ENCODE assay signal across 15 mouse cellular contexts in genomic region chrX:52153451-52153850, GRCm38 (mm10). TPM values are rescaled to one million over a fixed set of nuclear protein-coding genes. Genes with fewer than 3 reads are reported as not detected.
DNase-seq lines count a peak whose midpoint lies in the region; ATAC-seq and TF ChIP-seq lines count a peak whose summit lies in the region.
"Had no signal": no experiment of that assay in that cellular context is flagged by ENCODE, and none has a peak within 500 bp of the region (broad histone marks: within the 10 kb centered on the region; RNA-seq: fewer than 3 reads in every experiment).

No protein-coding gene starts in this region.

- H3K79me2 ChIP-seq in liver, adult 2 months (ENCODE audit: control insufficient read depth, insufficient read depth, low read length): peaks cover 16% of the 10 kb centered on the region; the same call in 1 of the 2 replicates

- no peaks in the 10 kb centered on the region for H3K9me3 ChIP-seq in kidney, embryonic 14.5 days (ENCODE audit: control insufficient read depth, low read length)
- H3K9me3 ChIP-seq in liver, embryonic 12.5 days (replicated peaks): no peaks in the 10 kb centered on the region
- no peaks in the 10 kb centered on the region for H3K9me3 ChIP-seq in forebrain, embryonic 16.5 days (ENCODE audit: control insufficient read depth, low read length)
- H3K9me3 ChIP-seq: hindbrain, embryonic 12.5 days; limb, embryonic 12.5 days; neural tube, embryonic 13.5 days had no signal

- TF ChIP-seq CTCF in liver, adult 2 months (IDR thresholded peaks at IDR 0.05; ENCODE audit: low read depth, low read length): no peak

- H3K27ac ChIP-seq in kidney, embryonic 14.5 days (ENCODE audit: low read depth, low read length): 0 out of 2 replicates have a peak overlapping the region, but pooled peaks have one; percentile 24
- H3K27ac ChIP-seq in liver, adult 2 months (replicated peaks; ENCODE audit: insufficient read depth, low read depth, low read length): peak overlapping the region; percentile 85
- no peak overlapping the region for H3K27ac ChIP-seq in liver, embryonic 12.5 days
- no peak overlapping the region for H3K27ac ChIP-seq in forebrain, embryonic 16.5 days (ENCODE audit: low read length)
- H3K27ac ChIP-seq: gastrocnemius, adult 2 months; hindbrain, embryonic 12.5 days; limb, embryonic 12.5 days; neural tube, embryonic 13.5 days had no signal

- 73% methylated on average over 4 of the region's 4 CpGs for WGBS in kidney, embryonic 14.5 days
- 55% methylated on average over 4 of the region's 4 CpGs for WGBS in liver, adult 2 months
- 55% methylated on average over 4 of the region's 4 CpGs for WGBS in liver, embryonic 12.5 days (ENCODE audit: insufficient replicate concordance)
- WGBS in forebrain, embryonic 16.5 days: 54% methylated on average over 4 of the region's 4 CpGs

- no peak overlapping the region for H3K9ac ChIP-seq in kidney, embryonic 14.5 days (ENCODE audit: low read depth, low read length)
- H3K9ac ChIP-seq in liver, adult 2 months (ENCODE audit: low read depth, low read length): no peak overlapping the region
- no peak overlapping the region for H3K9ac ChIP-seq in liver, embryonic 12.5 days
- no peak overlapping the region for H3K9ac ChIP-seq in forebrain, embryonic 16.5 days (replicated peaks; ENCODE audit: low read depth, low read length)
- H3K9ac ChIP-seq: hindbrain, embryonic 12.5 days; limb, embryonic 12.5 days; neural tube, embryonic 13.5 days had no signal

- H3K27me3 ChIP-seq in kidney, embryonic 14.5 days (ENCODE audit: control insufficient read depth, insufficient read depth, low read length): no peaks in the 10 kb centered on the region; the same call in 1 of the 2 replicates
- no peaks in the 10 kb centered on the region for H3K27me3 ChIP-seq in liver, adult 2 months (ENCODE audit: control insufficient read depth, insufficient read depth, low read length)
- H3K27me3 ChIP-seq in liver, embryonic 12.5 days (replicated peaks): no peaks in the 10 kb centered on the region
- H3K27me3 ChIP-seq in forebrain, embryonic 16.5 days (replicated peaks; ENCODE audit: control insufficient read depth, insufficient read depth, low read length): no peaks in the 10 kb centered on the region
- H3K27me3 ChIP-seq: hindbrain, embryonic 12.5 days; limb, embryonic 12.5 days; neural tube, embryonic 13.5 days had no signal

- H3K4me1 ChIP-seq in kidney, embryonic 14.5 days (ENCODE audit: control insufficient read depth, insufficient read depth, low read length): no peaks in the 10 kb centered on the region
- peaks cover 26% of the 10 kb centered on the region for H3K4me1 ChIP-seq in liver, adult 2 months (ENCODE audit: control insufficient read depth, insufficient read depth, low read length)
- H3K4me1 ChIP-seq in liver, embryonic 12.5 days: peaks cover 52% of the 10 kb centered on the region
- peaks cover 7% of the 10 kb centered on the region for H3K4me1 ChIP-seq in forebrain, embryonic 16.5 days (replicated peaks; ENCODE audit: control insufficient read depth, insufficient read depth, low read length)
- H3K4me1 ChIP-seq: hindbrain, embryonic 12.5 days; limb, embryonic 12.5 days; neural tube, embryonic 13.5 days had no signal

- no peak overlapping the region for H3K4me3 ChIP-seq in kidney, embryonic 14.5 days (ENCODE audit: low read length)
- no peak overlapping the region for H3K4me3 ChIP-seq in liver, adult 2 months (ENCODE audit: insufficient read depth, low read depth, low read length)
- H3K4me3 ChIP-seq in liver, embryonic 12.5 days: no peak overlapping the region
- no peak overlapping the region for H3K4me3 ChIP-seq in forebrain, embryonic 16.5 days (replicated peaks; ENCODE audit: low read length)
- H3K4me3 ChIP-seq: gastrocnemius, adult 2 months; hindbrain, embryonic 12.5 days; limb, embryonic 12.5 days; neural tube, embryonic 13.5 days had no signal

- DNase-seq in kidney, postnatal 14 days: no peak
- no peak for DNase-seq in liver, adult 2 months (ENCODE audit: extremely low read depth, low read depth, low spot score)
- DNase-seq in left cerebral cortex, postnatal 14 days (ENCODE audit: low spot score in 2 of 2): peak; percentile 17 to 45
- peak; percentile 34 for DNase-seq in telencephalon, adult 2 months (ENCODE audit: low read depth, low spot score)
- DNase-seq: cerebellum, adult 11-12 months; gastrocnemius, adult 2 months; heart, adult 18-20 months; lung, postnatal 14 days had no signal

- H3K36me3 ChIP-seq in kidney, embryonic 14.5 days (ENCODE audit: control insufficient read depth, insufficient read depth, low read length): no peaks in the 10 kb centered on the region
- H3K36me3 ChIP-seq in liver, adult 2 months (ENCODE audit: control insufficient read depth, insufficient read depth, low read length): no peaks in the 10 kb centered on the region
- H3K36me3 ChIP-seq in liver, embryonic 12.5 days: no peaks in the 10 kb centered on the region
- no peaks in the 10 kb centered on the region for H3K36me3 ChIP-seq in forebrain, embryonic 16.5 days (ENCODE audit: control insufficient read depth, insufficient read depth)
- H3K36me3 ChIP-seq: hindbrain, embryonic 12.5 days; limb, embryonic 12.5 days; neural tube, embryonic 13.5 days had no signal

- no peak for ATAC-seq in kidney, embryonic 14.5 days (ENCODE audit: low FRiP score, low TSS enrichment)
- no peak for ATAC-seq in liver, embryonic 12.5 days
- no peak for ATAC-seq in forebrain, embryonic 16.5 days
- ATAC-seq: CD4-positive, CD25-positive, alpha-beta regulatory T cell, adult 4 months had no signal

- TF ChIP-seq POLR2A in liver, adult 2 months (IDR thresholded peaks at IDR 0.05; ENCODE audit: extremely low read depth, insufficient read depth, low read length): no peak

- no peak overlapping the region for H3K4me2 ChIP-seq in kidney, embryonic 14.5 days (replicated peaks; ENCODE audit: low read depth, low read length)
- no peak overlapping the region for H3K4me2 ChIP-seq in liver, embryonic 12.5 days
- no peak overlapping the region for H3K4me2 ChIP-seq in forebrain, embryonic 16.5 days (ENCODE audit: low read length)
- H3K4me2 ChIP-seq: hindbrain, embryonic 12.5 days; limb, embryonic 12.5 days; neural tube, embryonic 13.5 days had no signal

- intact Hi-C loops in left cerebral cortex, postnatal 14 days (cut with DNase I): no loop called here

RNA-seq across cellular contexts. Expression of gene Gpc4, which starts 11.6 kb away (rescaled TPM):
- polyA plus RNA-seq in kidney, embryonic 14.5 days (2014; fragmentation: Nextera tagmentation; extraction: Ambion mirVana): 16.9 and 38.0 TPM in 2 replicates
- 30.3 and 35.7 TPM in 2 replicates for total RNA-seq in liver, adult 2 months (2014; rRNA removed)
- 29.7 and 30.8 TPM in 2 replicates for polyA plus RNA-seq in liver, adult 2 months (2012; rRNA removed)
- 6.3 and 7.2 TPM in 2 replicates for polyA plus RNA-seq in liver, embryonic 12.5 days (2016; fragmentation: Nextera tagmentation; extraction: Ambion mirVana)
- total RNA-seq in left cerebral cortex, postnatal 14 days (2021): 10 to 100 TPM; 22.4 to 24.1 TPM
- polyA plus RNA-seq in forebrain, embryonic 16.5 days (2015; fragmentation: Nextera tagmentation; extraction: Ambion mirVana): 31.3 and 39.5 TPM in 2 replicates
- polyA plus RNA-seq: CD4-positive, CD25-positive, alpha-beta regulatory T cell, adult 4 months had no signal

Comparison
In these comparisons a context has a peak if more than half of its experiments do, and no peak if none do; other contexts are left out.
1. H3K27ac ChIP-seq: peak in kidney, embryonic 14.5 days (single experiment) and liver, adult 2 months (single experiment); none in liver, embryonic 12.5 days (single experiment) and forebrain, embryonic 16.5 days (single experiment).
2. DNase-seq: peak in left cerebral cortex, postnatal 14 days (2 of 2) and telencephalon, adult 2 months (single experiment); none in kidney, postnatal 14 days (single experiment) and liver, adult 2 months (single experiment).